Mouse (Mus musculus): ENCODE measurements around the gene Gstm5. TPM values are rescaled to one million over a fixed set of nuclear protein-coding genes. Genes with fewer than 3 reads are reported as not detected.

The Gstm5 gene
- polyA plus RNA-seq (2014; fragmentation: Illumina TruSeq; extraction: RNeasy Lipid Tissue Mini Kit (QIAGEN cat#74804); ENCODE audit: low read depth, low replicate concordance) = 56.1 TPM

DNA sequence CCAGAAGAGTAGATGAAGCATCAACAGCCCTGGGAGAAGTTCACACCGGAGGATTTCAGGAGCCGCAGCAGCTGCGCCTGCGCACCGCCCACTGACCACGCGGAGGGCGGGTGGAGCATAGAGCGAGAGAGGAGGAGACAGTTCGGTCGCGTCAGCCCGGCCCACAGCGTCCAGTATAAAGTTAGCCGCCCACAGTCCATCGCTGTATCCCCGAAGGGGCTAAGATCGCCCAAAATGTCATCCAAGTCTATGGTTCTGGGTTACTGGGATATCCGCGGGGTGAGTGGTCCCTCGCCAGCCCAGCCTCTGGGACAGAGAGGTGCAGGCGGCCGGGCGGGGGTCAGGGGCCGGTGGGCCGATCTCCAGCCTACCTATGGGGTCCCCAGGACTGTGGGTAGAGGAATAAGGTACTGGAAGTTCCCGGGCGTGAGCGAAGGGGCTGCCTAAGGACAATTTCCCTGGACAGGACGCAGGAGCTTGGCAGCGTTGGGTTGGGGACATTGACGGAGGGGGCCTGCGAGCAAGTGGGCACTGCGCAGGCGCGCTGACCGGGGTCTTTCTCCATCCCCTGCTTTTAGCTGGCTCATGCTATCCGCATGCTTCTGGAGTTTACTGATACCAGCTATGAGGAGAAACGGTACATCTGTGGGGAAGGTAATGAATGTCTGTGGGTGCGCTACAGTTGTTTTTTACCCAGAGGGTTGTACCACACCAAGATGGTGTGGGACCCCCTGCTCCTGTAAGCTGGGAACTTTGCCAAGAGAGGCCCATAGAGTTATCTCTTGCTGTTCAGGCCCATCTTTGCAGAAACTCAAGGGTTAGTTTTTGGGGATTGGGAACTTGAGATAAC lies at the start of gene Gstm5:
TSS of gene Gstm5 (plus strand) at position 102 of the 850 bp plus-strand sequence.

DNA sequence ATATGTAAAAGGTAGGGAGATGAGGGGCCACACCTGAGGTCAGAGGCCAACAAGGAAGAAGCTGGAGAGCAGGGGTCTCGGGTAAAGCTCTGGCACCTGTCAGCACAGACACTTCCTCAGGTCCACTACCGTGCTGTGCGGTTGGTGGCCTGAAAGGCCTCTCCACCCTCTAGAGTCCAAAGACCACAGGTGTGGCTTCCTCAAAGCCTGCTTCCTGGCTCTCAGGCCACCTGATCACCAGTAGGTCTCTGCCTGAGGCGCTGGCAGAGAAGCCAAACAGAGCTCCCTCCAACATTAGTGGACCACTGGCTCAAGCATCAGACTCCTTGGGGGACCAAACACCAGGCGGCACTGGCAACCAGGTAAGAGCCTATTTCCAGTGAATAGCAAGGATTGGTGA lies 18.6 kb upstream of the Gstm5 start, which contains the start of gene Eps8l3:
TSS of gene Eps8l3 (plus strand) at position 225 of the 400 bp plus-strand sequence.

DNA sequence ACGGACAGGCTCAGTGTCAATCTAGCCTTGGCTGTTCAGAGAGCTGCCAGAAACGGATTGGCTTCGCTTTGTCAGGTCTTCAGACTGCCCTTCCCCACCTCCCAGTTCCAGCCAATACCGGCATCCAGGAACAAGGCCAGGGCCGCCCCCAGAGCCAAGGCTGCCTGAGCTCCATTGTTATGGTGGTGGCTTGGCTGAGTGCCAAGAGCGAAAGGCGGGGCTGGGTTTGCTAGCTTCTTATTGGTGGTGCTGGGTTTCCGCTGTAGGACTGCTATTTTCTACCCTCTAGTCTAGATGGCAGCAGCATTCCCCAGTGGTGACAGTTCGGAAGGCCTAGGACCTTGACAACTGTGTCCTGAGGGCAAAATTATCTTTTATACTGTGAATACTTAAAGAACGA lies 36.0 kb downstream of the Gstm5 start, which contains the start of gene Gstm7:
TSS of gene Gstm7 (minus strand) at position 148 of the 400 bp plus-strand sequence.

DNA sequence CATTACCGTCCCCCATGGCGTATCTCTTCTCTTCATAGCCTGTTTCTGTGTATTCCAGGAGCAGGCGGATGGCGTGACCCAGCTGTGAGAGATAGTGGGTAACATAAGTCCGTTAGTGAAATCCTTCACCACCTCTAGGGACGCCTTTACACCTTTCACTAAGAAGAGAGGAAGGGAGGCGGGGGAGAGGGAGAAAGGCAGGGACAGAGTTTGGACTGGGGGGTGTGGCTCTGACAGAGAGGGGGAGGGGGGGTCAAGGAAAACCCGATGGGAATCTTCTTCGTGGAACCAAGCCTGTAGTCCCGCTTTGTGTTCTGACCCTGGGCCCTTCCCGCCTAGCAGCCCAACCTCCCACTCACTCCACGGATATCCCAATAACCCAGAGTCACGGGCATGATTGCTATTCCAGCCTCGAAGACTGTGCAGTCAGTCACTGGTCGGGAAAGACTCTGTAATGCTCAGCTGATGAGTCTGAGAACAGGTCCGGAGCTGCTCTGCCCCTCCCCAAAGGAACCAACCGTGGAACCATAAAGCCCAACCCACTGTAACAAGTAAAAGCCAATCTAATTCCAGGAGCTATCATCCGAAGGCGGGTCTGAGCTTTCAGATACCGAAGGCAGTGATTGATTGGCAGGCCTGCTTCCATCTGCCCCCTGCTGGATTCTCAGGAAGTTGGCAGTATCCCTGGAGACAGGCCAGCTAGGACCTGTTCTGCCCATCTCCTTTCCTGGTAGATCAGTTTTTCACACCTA lies 47.8 kb downstream of the Gstm5 start, which contains the start of gene Gstm6:
TSS of gene Gstm6 (minus strand) at position 511 of the 752 bp plus-strand sequence.

Other genes with a start within 250 kb of the Gstm5 start
- gene Ahcyl1, start 199.3 kb upstream of the Gstm5 start, polyA plus RNA-seq (2014; fragmentation: Illumina TruSeq; extraction: RNeasy Lipid Tissue Mini Kit (QIAGEN cat#74804); ENCODE audit: low read depth, low replicate concordance) = 421 TPM
- 12.5 TPM for gene Csf1, start 135.4 kb upstream of the Gstm5 start, polyA plus RNA-seq (2014; fragmentation: Illumina TruSeq; extraction: RNeasy Lipid Tissue Mini Kit (QIAGEN cat#74804); ENCODE audit: low read depth, low replicate concordance)
- gene Eps8l3, start 18.6 kb upstream of the Gstm5 start, polyA plus RNA-seq (2014; fragmentation: Illumina TruSeq; extraction: RNeasy Lipid Tissue Mini Kit (QIAGEN cat#74804); ENCODE audit: low read depth, low replicate concordance) = not detected
- gene Gstm7, start 36.0 kb downstream of the Gstm5 start, polyA plus RNA-seq (2014; fragmentation: Illumina TruSeq; extraction: RNeasy Lipid Tissue Mini Kit (QIAGEN cat#74804); ENCODE audit: low read depth, low replicate concordance) = 18.4 TPM
- gene Gstm6, start 47.9 kb downstream of the Gstm5 start, polyA plus RNA-seq (2014; fragmentation: Illumina TruSeq; extraction: RNeasy Lipid Tissue Mini Kit (QIAGEN cat#74804); ENCODE audit: low read depth, low replicate concordance) = 3.8 TPM
- not detected for gene Gstm3, start 73.5 kb downstream of the Gstm5 start, polyA plus RNA-seq (2014; fragmentation: Illumina TruSeq; extraction: RNeasy Lipid Tissue Mini Kit (QIAGEN cat#74804); ENCODE audit: low read depth, low replicate concordance)
- 96.4 TPM for gene Gstm2, start 90.6 kb downstream of the Gstm5 start, polyA plus RNA-seq (2014; fragmentation: Illumina TruSeq; extraction: RNeasy Lipid Tissue Mini Kit (QIAGEN cat#74804); ENCODE audit: low read depth, low replicate concordance)
- 91.0 TPM for gene Gstm1, start 122.2 kb downstream of the Gstm5 start, polyA plus RNA-seq (2014; fragmentation: Illumina TruSeq; extraction: RNeasy Lipid Tissue Mini Kit (QIAGEN cat#74804); ENCODE audit: low read depth, low replicate concordance)
- 5.8 TPM for gene Gstm4, start 149.1 kb downstream of the Gstm5 start, polyA plus RNA-seq (2014; fragmentation: Illumina TruSeq; extraction: RNeasy Lipid Tissue Mini Kit (QIAGEN cat#74804); ENCODE audit: low read depth, low replicate concordance)
- gene Ampd2, start 190.8 kb downstream of the Gstm5 start, polyA plus RNA-seq (2014; fragmentation: Illumina TruSeq; extraction: RNeasy Lipid Tissue Mini Kit (QIAGEN cat#74804); ENCODE audit: low read depth, low replicate concordance) = 41.3 TPM
- 19.2 TPM for gene Gnat2, start 197.0 kb downstream of the Gstm5 start, polyA plus RNA-seq (2014; fragmentation: Illumina TruSeq; extraction: RNeasy Lipid Tissue Mini Kit (QIAGEN cat#74804); ENCODE audit: low read depth, low replicate concordance)

All from adrenal gland, adult 10 weeks (tissue).